Mouse (Mus musculus): ENCODE results near the gene Eri3. TPM values are rescaled to one million over a fixed set of nuclear protein-coding genes. Genes with fewer than 3 reads are reported as not detected.

Gene Eri3
- polyA plus RNA-seq, 1 experiment from 2014 or later, result 282 TPM

DNA sequence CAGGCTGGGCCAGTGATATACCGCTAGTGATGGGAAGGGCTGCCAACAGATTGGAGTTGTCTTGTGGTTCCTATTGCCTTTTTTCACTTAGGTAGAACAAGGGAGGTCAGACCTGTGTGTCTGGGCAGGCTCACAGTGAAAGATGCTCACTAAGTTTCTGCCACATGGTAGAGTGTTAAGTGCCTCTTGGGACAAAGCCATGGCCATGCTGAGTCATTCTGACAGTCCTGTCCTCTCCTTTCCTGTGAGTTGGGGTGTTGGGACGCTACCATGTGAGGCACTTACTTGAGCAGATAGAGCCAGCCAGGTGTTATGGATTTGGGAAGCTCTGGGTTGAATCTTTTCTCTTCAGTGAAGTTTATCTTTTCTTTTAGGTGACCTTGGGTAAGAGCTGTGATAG, 40.6 kb downstream of the Eri3 start:
- H3K4me2 ChIP-seq (ENCODE audit: low read length), result no peak overlapping the region
- no peak overlapping the region for H3K27ac ChIP-seq (ENCODE audit: low read length)
- peaks cover 15% of the 10 kb centered on the region for H3K4me1 ChIP-seq (ENCODE audit: control insufficient read depth, insufficient read depth, low read length)
- peaks cover 2% of the 10 kb centered on the region; the same call in 1 of the 2 replicates for H3K36me3 ChIP-seq (ENCODE audit: control insufficient read depth, insufficient read depth, low read length)
- H3K9me3 ChIP-seq (replicated peaks; ENCODE audit: control insufficient read depth, low read length, poor library complexity, severe bottlenecking), result no peaks in the 10 kb centered on the region
- H3K9ac ChIP-seq (ENCODE audit: low read depth, low read length), result no peak overlapping the region
- no peak for ATAC-seq
- 100% methylated on average over 2 of the region's 2 CpGs for WGBS
- no peak overlapping the region for H3K4me3 ChIP-seq (ENCODE audit: low read depth, low read length)
- H3K27me3 ChIP-seq (ENCODE audit: control insufficient read depth, insufficient read depth, low read depth, low read length), result no peaks in the 10 kb centered on the region

DNA sequence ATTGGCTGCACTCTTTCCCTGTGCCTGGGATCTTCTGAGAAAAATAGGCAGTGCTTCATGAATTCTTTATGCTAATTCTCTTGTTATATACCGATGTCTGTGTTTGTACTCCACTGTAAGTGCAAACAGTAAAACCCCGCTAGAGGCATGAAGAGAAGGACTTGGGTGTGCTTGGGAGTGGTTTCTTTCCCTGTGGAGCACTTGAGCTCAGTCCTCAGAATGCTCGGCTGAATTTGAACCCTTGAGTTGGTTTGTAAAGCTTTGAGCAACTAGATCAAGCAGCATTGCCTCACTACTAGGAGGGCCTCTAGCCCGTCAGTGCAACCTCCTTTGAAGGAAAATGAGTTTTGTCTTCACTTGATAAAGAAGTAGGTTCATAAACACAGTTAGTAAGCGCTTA, 42.0 kb downstream of the Eri3 start:
- H3K9me3 ChIP-seq (replicated peaks; ENCODE audit: control insufficient read depth, low read length, poor library complexity, severe bottlenecking), result no peaks in the 10 kb centered on the region
- H3K4me3 ChIP-seq (ENCODE audit: low read depth, low read length), result no peak overlapping the region
- H3K9ac ChIP-seq (ENCODE audit: low read depth, low read length), result no peak overlapping the region
- no peaks in the 10 kb centered on the region for H3K27me3 ChIP-seq (ENCODE audit: control insufficient read depth, insufficient read depth, low read depth, low read length)
- H3K4me2 ChIP-seq (ENCODE audit: low read length), result no peak overlapping the region
- WGBS, result 83% methylated on average over 5 of the region's 5 CpGs
- ATAC-seq, result no peak
- H3K4me1 ChIP-seq (ENCODE audit: control insufficient read depth, insufficient read depth, low read length), result peaks cover 13% of the 10 kb centered on the region
- peaks cover 2% of the 10 kb centered on the region; the same call in 1 of the 2 replicates for H3K36me3 ChIP-seq (ENCODE audit: control insufficient read depth, insufficient read depth, low read length)
- H3K27ac ChIP-seq (ENCODE audit: low read length), result no peak overlapping the region

DNA sequence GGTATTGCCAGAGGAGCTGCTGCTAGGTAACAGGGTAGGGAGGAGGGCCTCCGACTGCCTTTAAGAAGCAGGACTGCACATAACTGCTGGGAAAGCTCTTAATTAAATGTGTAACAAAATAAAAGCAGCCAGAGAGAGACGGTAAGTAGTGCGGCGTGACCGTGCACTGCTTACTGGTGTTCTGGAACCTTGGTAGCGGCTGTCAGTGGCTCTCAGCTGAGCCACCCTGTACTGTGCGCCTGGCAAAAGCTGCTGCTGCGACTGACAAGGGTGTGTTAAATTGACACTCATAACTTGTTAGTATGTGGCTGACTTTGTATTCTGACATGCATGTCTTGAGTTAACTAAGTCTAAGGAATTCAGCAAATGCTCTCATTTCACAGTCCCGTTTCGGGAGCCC, 45.1 kb downstream of the Eri3 start:
- 0 out of 2 replicates have a peak, but pooled peaks have one; percentile 52 for ATAC-seq
- Histone ChIP-seq H3K9ac (ENCODE audit: low read depth, low read length) (no peak overlapping the region), H3K27ac (ENCODE audit: low read length) (no peak overlapping the region), H3K27me3 (ENCODE audit: control insufficient read depth, insufficient read depth, low read depth, low read length) (no peaks in the 10 kb centered on the region), H3K36me3 (ENCODE audit: control insufficient read depth, insufficient read depth, low read length) (peaks cover 8% of the 10 kb centered on the region; the same call in 1 of the 2 replicates), H3K9me3 (replicated peaks; ENCODE audit: control insufficient read depth, low read length, poor library complexity, severe bottlenecking) (no peaks in the 10 kb centered on the region), H3K4me2 (ENCODE audit: low read length) (no peak overlapping the region), H3K4me3 (ENCODE audit: low read depth, low read length) (no peak overlapping the region), H3K4me1 (ENCODE audit: control insufficient read depth, insufficient read depth, low read length) (peaks cover 7% of the 10 kb centered on the region; the same call in 1 of the 2 replicates)
- WGBS, result 63% methylated on average over 10 of the region's 10 CpGs

DNA sequence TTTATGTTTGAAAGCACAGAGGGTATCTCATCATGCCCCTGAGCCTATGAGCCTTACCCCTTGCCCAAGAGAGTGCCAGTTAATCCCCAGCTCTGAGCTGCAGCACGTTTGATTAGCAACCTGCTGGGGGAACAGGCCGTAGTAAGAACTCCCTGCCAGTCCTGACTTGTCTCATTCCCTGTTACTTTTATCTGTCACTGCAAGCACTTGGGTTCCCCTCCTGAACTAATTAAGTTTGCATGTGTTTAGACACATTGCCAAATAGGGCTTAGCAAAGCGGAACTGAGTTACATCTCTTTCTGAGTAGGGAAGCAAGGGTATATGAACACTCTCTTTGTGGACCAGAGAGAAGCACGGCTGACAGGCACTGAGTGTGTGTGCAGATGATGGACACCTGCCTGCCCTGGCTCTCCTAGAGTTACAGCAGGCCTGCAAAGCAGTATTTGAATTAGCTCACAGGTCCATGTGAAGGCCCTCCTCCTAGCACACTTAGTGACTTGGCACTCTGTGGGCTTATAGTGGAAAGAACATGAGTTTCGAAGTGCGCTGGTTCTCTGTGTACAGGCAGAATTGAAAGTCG, 49.9 kb downstream of the Eri3 start:
- 49% methylated on average over 7 of the region's 7 CpGs for WGBS
- Histone ChIP-seq H3K27ac (ENCODE audit: low read length) (no peak overlapping the region), H3K4me1 (ENCODE audit: control insufficient read depth, insufficient read depth, low read length) (peaks cover 24% of the 10 kb centered on the region), H3K9ac (ENCODE audit: low read depth, low read length) (no peak overlapping the region), H3K27me3 (ENCODE audit: control insufficient read depth, insufficient read depth, low read depth, low read length) (no peaks in the 10 kb centered on the region), H3K4me3 (ENCODE audit: low read depth, low read length) (no peak overlapping the region), H3K36me3 (ENCODE audit: control insufficient read depth, insufficient read depth, low read length) (peaks cover 6% of the 10 kb centered on the region; the same call in 1 of the 2 replicates), H3K4me2 (ENCODE audit: low read length) (no peak overlapping the region), H3K9me3 (replicated peaks; ENCODE audit: control insufficient read depth, low read length, poor library complexity, severe bottlenecking) (no peaks in the 10 kb centered on the region)
- ATAC-seq, result peak; percentile 19; the same call in 1 of the 2 replicates

DNA sequence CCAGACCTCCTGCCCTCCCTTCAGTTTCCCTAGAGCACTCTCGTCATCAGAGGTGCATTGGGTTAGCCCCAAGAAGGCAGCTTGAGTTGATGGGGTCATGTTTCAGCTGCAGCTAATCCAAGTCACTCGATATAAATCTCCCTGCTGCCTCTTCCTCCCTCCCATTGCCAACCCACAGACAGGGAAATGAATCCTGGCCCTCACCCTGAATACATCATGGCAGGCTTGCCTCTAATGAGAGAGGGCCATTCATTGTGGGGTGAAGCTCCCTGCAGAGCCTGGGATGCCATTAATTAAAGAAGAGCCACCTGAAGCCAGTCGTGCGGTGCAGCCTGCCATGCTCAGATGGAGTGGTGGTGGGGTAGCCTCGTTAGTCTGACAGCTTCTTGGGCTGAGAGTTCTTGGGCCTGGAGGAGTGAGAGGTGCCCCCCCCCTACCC, 51.2 kb downstream of the Eri3 start:
- H3K27me3 ChIP-seq (ENCODE audit: control insufficient read depth, insufficient read depth, low read depth, low read length), result no peaks in the 10 kb centered on the region
- H3K9ac ChIP-seq (ENCODE audit: low read depth, low read length), result no peak overlapping the region
- peaks cover 36% of the 10 kb centered on the region for H3K4me1 ChIP-seq (ENCODE audit: control insufficient read depth, insufficient read depth, low read length)
- H3K4me3 ChIP-seq (ENCODE audit: low read depth, low read length), result no peak overlapping the region
- H3K27ac ChIP-seq (ENCODE audit: low read length), result no peak overlapping the region
- no peaks in the 10 kb centered on the region for H3K9me3 ChIP-seq (replicated peaks; ENCODE audit: control insufficient read depth, low read length, poor library complexity, severe bottlenecking)
- ATAC-seq, result no peak
- WGBS, result 13% methylated on average over 5 of the region's 5 CpGs
- peaks cover 6% of the 10 kb centered on the region; the same call in 1 of the 2 replicates for H3K36me3 ChIP-seq (ENCODE audit: control insufficient read depth, insufficient read depth, low read length)
- no peak overlapping the region for H3K4me2 ChIP-seq (ENCODE audit: low read length)

DNA sequence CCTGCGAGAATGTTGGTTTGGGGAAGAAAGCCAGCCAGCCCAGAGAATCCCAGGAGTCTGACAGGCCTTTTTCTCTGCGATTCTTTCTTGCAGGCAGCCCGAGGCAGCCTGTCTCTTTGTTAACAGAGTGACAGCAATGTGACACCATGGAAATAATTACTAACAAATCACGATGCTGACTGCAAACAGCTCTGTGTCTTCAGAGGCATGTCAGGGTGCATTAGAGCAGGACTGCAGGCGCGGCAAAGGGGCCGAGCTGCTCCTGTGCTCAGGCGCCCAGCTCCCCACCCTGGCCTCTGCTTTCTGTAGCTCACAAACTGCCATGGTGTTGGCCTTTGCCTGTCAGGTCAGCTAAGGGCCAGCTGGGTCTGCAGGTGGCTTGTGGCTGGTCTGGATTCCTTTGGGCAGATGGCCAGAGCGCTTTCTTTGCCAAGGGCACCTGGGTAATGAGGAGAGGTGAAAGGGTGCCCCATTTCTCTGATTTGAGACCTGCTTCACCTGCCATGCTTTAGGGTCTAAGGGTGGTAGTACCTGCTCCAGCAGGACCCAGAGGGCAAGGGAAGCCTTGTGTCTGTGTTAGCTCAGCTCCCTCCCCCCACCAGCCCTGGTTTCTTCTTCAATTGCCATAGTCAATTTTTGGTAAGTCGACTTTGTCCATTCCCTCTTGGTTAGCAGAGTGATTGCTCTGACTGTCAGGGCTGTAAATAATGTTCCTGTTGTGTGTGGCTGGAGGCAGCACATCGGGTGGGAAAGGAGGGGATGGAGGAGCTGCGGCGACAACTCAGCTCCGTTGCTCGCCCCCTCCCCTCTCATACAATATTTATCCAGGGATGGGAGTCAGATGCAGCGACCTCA, 55.2 kb downstream of the Eri3 start:
- peaks cover 33% of the 10 kb centered on the region for H3K4me1 ChIP-seq (ENCODE audit: control insufficient read depth, insufficient read depth, low read length)
- H3K9ac ChIP-seq (ENCODE audit: low read depth, low read length), result peak overlapping the region; percentile 22; the same call in 1 of the 2 replicates
- ATAC-seq, result peak; percentile 61
- WGBS, result 20% methylated on average over 16 of the region's 16 CpGs
- H3K36me3 ChIP-seq (ENCODE audit: control insufficient read depth, insufficient read depth, low read length), result no peaks in the 10 kb centered on the region
- H3K9me3 ChIP-seq (replicated peaks; ENCODE audit: control insufficient read depth, low read length, poor library complexity, severe bottlenecking), result no peaks in the 10 kb centered on the region
- H3K4me3 ChIP-seq (ENCODE audit: low read depth, low read length), result no peak overlapping the region
- no peaks in the 10 kb centered on the region for H3K27me3 ChIP-seq (ENCODE audit: control insufficient read depth, insufficient read depth, low read depth, low read length)
- peak overlapping the region; percentile 78 for H3K27ac ChIP-seq (ENCODE audit: low read length)
- no peak overlapping the region for H3K4me2 ChIP-seq (ENCODE audit: low read length)

DNA sequence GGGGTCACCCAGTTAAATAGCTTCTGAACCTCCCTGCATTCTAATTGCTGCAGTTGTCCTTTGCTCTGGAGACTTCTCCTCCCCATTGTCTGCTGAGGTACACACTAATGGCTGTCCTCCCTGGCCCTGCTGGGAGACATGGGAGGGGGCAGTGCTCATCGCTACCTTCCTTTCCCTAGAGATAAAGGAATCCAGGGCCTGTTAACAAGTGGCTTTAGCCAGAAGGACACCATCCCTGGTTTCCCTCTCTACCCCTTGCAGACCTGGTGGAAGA, 55.7 kb downstream of the Eri3 start:
- H3K9ac ChIP-seq (ENCODE audit: low read depth, low read length), result 0 out of 2 replicates have a peak overlapping the region, but pooled peaks have one; percentile 17
- 12% methylated on average over 1 of the region's 1 CpGs for WGBS

DNA sequence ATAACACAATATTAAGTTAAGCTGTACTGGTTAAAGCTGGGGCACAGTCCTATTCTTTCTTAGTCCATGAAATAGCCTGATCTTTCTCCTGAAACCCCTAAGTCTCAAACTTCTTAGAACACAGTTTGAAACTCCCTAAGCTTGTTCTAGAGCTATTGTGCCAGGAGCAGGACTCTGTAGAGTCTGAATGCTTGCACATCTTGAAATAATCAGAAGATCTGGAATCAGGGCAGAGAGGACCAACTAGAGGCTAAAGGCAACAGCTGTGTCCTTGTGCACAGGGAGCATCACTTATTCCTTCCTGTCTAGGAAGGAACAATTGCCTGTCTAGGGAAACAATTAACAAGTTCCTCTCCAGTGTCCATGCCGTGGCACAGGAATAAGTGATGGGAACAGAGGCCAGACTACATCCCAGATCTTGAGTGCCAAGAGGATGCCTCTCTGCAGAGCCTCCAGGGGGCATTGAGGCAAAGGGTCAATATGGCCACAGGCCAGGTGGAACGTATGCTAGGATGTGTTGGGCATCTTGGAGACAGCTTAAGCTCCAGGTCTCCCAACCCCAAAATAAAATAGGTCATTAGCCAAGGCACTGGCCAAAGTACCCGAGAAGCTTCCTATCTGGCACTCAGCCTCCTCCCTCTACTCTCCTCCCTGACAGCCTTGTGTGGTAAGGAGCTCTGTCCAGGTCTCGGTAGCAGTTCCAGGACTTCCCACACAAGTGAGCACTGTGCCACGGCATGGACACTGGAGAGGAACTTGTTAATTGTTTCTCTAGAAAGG, 56.9 kb downstream of the Eri3 start:
- no peaks in the 10 kb centered on the region for H3K36me3 ChIP-seq (ENCODE audit: control insufficient read depth, insufficient read depth, low read length)
- peaks cover 23% of the 10 kb centered on the region for H3K4me1 ChIP-seq (ENCODE audit: control insufficient read depth, insufficient read depth, low read length)
- no peak overlapping the region for H3K4me3 ChIP-seq (ENCODE audit: low read depth, low read length)
- H3K9me3 ChIP-seq (replicated peaks; ENCODE audit: control insufficient read depth, low read length, poor library complexity, severe bottlenecking), result no peaks in the 10 kb centered on the region
- H3K9ac ChIP-seq (ENCODE audit: low read depth, low read length), result no peak overlapping the region
- no peak overlapping the region for H3K27ac ChIP-seq (ENCODE audit: low read length)
- WGBS, result 84% methylated on average over 5 of the region's 5 CpGs
- H3K27me3 ChIP-seq (ENCODE audit: control insufficient read depth, insufficient read depth, low read depth, low read length), result no peaks in the 10 kb centered on the region
- H3K4me2 ChIP-seq (ENCODE audit: low read length), result no peak overlapping the region
- ATAC-seq, result no peak

More for the DNA sequence above, 55.7 kb downstream of the Eri3 start:
- H3K4me2 ChIP-seq (ENCODE audit: low read length), result no peak overlapping the region
- peak; percentile 5; the same call in 1 of the 2 replicates for ATAC-seq
- no peaks in the 10 kb centered on the region for H3K36me3 ChIP-seq (ENCODE audit: control insufficient read depth, insufficient read depth, low read length)
- H3K27me3 ChIP-seq (ENCODE audit: control insufficient read depth, insufficient read depth, low read depth, low read length), result no peaks in the 10 kb centered on the region
- H3K9me3 ChIP-seq (replicated peaks; ENCODE audit: control insufficient read depth, low read length, poor library complexity, severe bottlenecking), result no peaks in the 10 kb centered on the region
- peak overlapping the region; percentile 78 for H3K27ac ChIP-seq (ENCODE audit: low read length)
- peaks cover 29% of the 10 kb centered on the region for H3K4me1 ChIP-seq (ENCODE audit: control insufficient read depth, insufficient read depth, low read length)
- no peak overlapping the region for H3K4me3 ChIP-seq (ENCODE audit: low read depth, low read length)

Measured in midbrain, embryonic 16.5 days (tissue).